Mouse (Mus musculus) liver, postnatal 0 days (tissue): ENCODE data around the gene Vmn1r185.

Experiments used
- CTCF ChIP-seq: sonication (generic); IDR thresholded peaks from 2 replicates; pipeline ENCODE4 v1.5.1; 2016; ENCODE audit warnings: antibody characterized with exemption, low read depth
- EP300 ChIP-seq: IDR thresholded peaks from 2 replicates; pipeline ENCODE4 v1.6.1; 2016; ENCODE audit warnings: antibody characterized with exemption, low read depth, mild to moderate bottlenecking

DNA sequence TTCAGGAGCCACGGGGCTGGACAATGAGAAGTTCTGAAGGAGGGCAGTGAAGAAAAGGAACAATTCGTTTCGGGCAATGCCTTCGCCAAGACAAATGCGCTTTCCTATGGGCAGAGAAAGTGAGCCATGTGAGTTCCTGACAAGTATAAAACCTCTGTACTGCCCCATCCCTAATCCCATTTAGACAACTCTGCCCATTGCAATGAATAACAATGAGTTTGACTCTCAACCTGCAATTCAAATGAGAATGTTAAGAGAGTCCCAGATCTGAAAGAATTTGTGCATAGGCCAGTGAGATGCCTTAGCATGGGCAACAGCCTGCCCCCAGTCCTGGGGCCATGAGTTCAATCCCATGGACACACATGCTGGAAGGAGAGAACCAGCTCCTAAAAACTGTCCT is 47.7 kb upstream of the Vmn1r185 start:
- TF ChIP-seq EP300 (no peak), CTCF (no peak)
